Mouse (Mus musculus) cortical plate, adult 2 months (tissue): ENCODE data around the gene Micu1.

Experiments
- CTCF ChIP-seq: fragments of 200-500 bp; IDR thresholded peaks from 2 replicates; pipeline ENCODE4 v1.5.1; 2011; ENCODE audit warnings: mild to moderate bottlenecking, control low read depth, low read length; ENCODE audit not compliant: insufficient read depth; ENCODE audit errors: extremely low read depth
- POLR2A ChIP-seq: fragments of 200-500 bp; IDR thresholded peaks from 2 replicates; pipeline ENCODE4 v1.6.1; 2011; ENCODE audit warnings: mild to moderate bottlenecking, low read length, control low read depth; ENCODE audit not compliant: insufficient read depth; ENCODE audit errors: extremely low read depth

GRCm38 (mm10) chr10:59787140-59787800 is 85.0 kb downstream of the Micu1 start:
- TF ChIP-seq CTCF (peak; percentile 19; the same call in 1 of the 2 replicates), POLR2A (no peak)
